Mouse (Mus musculus) left cerebral cortex, postnatal 36 days (tissue): ENCODE results near the gene Rplp2. TPM values are rescaled to one million over a fixed set of nuclear protein-coding genes. Genes with fewer than 3 reads are reported as not detected.

ENCODE experiments used
- DNase-seq, 2 experiments: peaks; one replicate each; pipeline ENCODE4 v3.0.0; 2021 to 2022; ENCODE audit warnings: low spot score in 2 of 2, mixed read lengths in 1 of 2
- intact Hi-C: fragments of 180-260 bp; cut with DNase I; formaldehyde crosslinking; loops from one replicate; pipeline ENCODE4 v1.15.1; 2025
- total RNA-seq, 2 experiments: library from RNA; stranded (reverse); gene quantifications; 2 replicates each; pipeline ENCODE4 v1.2.3; 2021

The Rplp2 gene
- total RNA-seq, 2 experiments from 2014 or later, result 493 to 570 TPM

GRCm38 (mm10) chr7:141495940-141496339 lies 48.8 kb downstream of the Rplp2 start:
- intact Hi-C loops, result no loop called here
- no peak for DNase-seq

GRCm38 (mm10) chr7:141497600-141497999 lies 50.4 kb downstream of the Rplp2 start:
- DNase-seq, result no peak
- intact Hi-C loops, result no loop called here

Other genes starting within 250 kb of the Rplp2 start
- not detected for gene Lmntd2, start 233.3 kb upstream of the Rplp2 start, total RNA-seq
- gene Rassf7, start 231.5 kb upstream of the Rplp2 start, total RNA-seq, result 1 to 10 TPM in 1 of 2 experiments, under 1 TPM in 1; 0.70 to 1.3 TPM
- 10 to 100 TPM; 64.4 to 78.0 TPM for gene Phrf1, start 218.6 kb upstream of the Rplp2 start, total RNA-seq
- gene Irf7, start 180.9 kb upstream of the Rplp2 start, total RNA-seq, result 1 to 10 TPM; 1.7 to 2.0 TPM
- not detected for gene Cdhr5, start 170.6 kb upstream of the Rplp2 start, total RNA-seq
- gene Sct, start 168.2 kb upstream of the Rplp2 start, total RNA-seq, result not detected
- gene Drd4, start 155.4 kb upstream of the Rplp2 start, total RNA-seq, result under 1 TPM; 0.17 to 0.39 TPM
- 10 to 100 TPM; 67.3 to 72.5 TPM for gene Deaf1, start 119.7 kb upstream of the Rplp2 start, total RNA-seq
- gene Tmem80, start 119.6 kb upstream of the Rplp2 start, total RNA-seq, result 10 to 100 TPM; 30.5 to 34.9 TPM
- 1 to 10 TPM; 4.7 to 5.9 TPM for gene Eps8l2, start 108.5 kb upstream of the Rplp2 start, total RNA-seq
- 100 to 1,000 TPM in 1 of 2 experiments, 10 to 100 TPM in 1; 93.3 to 116 TPM for gene Taldo1, start 55.2 kb upstream of the Rplp2 start, total RNA-seq
- 10 to 100 TPM; 43.2 to 43.4 TPM for gene Gatd1, start 33.2 kb upstream of the Rplp2 start, total RNA-seq
- 100 to 1,000 TPM; 291 to 331 TPM for gene Cend1, start 17.9 kb upstream of the Rplp2 start, total RNA-seq
- 100 to 1,000 TPM; 270 to 289 TPM for gene Slc25a22, start 9.5 kb upstream of the Rplp2 start, total RNA-seq
- 1 to 10 TPM in 1 of 2 experiments, under 1 TPM in 1; 0.76 to 1.9 TPM for gene Pidd1, start 3.3 kb upstream of the Rplp2 start, total RNA-seq
- gene Pnpla2, start 7.8 kb downstream of the Rplp2 start, total RNA-seq, result 10 to 100 TPM; 28.0 to 31.7 TPM
- 1 to 10 TPM; 3.0 to 3.5 TPM for gene Cracr2b, start 13.7 kb downstream of the Rplp2 start, total RNA-seq
- gene Cd151, start 20.0 kb downstream of the Rplp2 start, total RNA-seq, result 10 to 100 TPM; 30.9 to 35.4 TPM
- 10 to 100 TPM; 38.0 to 40.1 TPM for gene Polr2l, start 27.8 kb downstream of the Rplp2 start, total RNA-seq
- gene Tspan4, start 27.9 kb downstream of the Rplp2 start, total RNA-seq, result 10 to 100 TPM; 14.2 to 20.0 TPM
- 10 to 100 TPM; 67.2 to 68.4 TPM for gene Chid1, start 92.5 kb downstream of the Rplp2 start, total RNA-seq
- 100 to 1,000 TPM; 199 to 214 TPM for gene Ap2a2, start 114.8 kb downstream of the Rplp2 start, total RNA-seq
- gene Muc6, start 207.9 kb downstream of the Rplp2 start, total RNA-seq, result not detected
- gene Muc2, start 243.0 kb downstream of the Rplp2 start, total RNA-seq, result 1 to 10 TPM in 1 of 2 experiments, under 1 TPM in 1; 0.15 to 2.0 TPM